Mouse (Mus musculus): ENCODE measurements around the gene Fus.
"Not testable (repeated sequence)": the region's sequence is repeated elsewhere in the genome, so short reads cannot be mapped to it uniquely, and the experiment has no call there.

Gene Fus

DNA sequence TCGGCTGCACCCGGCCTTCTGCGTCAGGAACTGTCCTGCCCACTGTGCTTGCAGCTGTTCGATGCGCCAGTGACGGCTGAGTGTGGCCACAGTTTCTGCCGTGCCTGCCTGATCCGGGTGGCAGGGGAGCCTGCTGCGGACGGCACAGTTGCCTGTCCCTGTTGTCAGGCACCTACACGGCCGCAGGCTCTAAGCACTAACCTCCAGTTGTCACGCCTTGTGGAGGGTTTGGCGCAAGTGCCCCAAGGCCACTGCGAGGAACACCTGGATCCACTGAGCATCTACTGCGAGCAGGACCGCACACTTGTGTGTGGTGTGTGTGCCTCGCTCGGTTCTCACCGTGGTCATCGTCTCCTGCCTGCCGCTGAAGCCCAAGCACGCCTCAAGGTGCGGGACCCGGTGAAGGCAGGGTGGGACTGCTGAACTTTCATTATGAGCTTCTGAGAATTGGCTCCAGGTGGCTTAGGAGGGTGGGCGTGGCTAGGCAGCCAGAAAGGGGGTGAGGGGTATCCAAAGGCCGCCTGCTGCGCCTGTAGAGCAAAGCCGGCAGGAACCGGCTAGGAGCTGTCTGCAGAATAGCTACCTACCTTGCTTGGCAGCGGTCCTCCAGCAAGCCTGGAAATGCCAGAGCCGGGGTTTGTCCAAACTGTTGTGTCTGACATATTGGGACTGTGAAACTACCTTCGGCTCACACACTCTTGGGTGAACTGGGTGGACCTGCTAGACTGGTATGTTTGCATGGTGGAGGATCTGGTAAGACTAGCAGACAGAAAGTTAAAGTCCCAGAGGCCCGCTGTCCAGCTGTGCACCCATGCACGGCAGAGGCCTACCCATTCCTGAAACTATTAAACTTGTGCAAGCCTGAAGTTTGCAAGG, 37.5 kb downstream of the Fus start:
- peak; percentile 61 for DNase-seq (ENCODE audit: low spot score)

DNA sequence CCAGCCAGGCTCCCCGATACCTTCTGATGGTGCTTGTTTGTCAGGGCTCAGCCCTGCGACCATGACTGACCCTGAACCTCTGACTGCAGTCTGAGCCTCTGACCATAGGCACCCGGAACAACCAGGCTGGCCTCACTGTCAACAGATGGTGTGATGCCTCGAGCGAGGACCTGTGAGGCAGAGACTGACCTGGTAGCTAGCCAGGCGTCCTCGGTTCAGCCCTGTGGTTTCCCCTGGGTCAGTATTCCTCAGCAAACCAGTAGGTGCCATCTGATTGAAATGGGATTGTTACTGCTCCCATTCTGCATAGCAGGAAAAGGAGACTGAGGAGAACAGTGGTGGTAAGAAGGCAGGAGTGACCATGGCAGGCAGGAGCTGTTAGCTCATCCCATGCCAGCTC, 38.9 kb downstream of the Fus start:
- DNase-seq (ENCODE audit: low spot score) = no peak

DNA sequence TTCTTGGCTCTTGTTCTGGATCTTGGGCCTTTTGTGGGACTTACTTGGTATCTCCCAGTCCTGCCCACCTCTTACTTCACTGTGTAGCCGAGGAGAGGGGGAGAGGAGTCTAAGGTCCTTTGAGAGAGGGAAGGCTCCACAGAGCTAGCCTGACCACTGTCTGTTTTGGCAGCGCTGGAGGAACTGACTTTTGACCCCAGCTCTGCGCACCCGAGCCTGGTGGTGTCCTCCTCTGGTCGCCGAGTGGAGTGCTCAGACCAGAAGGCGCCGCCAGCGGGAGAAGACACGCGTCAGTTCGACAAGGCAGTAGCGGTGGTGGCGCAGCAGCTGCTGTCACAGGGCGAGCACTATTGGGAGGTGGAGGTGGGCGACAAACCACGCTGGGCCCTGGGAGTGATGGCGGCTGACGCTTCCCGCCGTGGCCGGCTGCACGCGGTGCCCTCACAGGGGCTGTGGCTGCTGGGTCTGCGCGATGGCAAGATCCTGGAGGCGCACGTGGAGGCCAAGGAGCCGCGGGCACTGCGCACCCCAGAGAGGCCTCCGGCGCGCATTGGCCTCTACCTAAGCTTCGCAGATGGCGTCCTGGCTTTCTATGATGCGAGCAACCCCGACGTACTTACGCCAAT, 42.6 kb downstream of the Fus start:
- no peak for DNase-seq (ENCODE audit: low spot score)

DNA sequence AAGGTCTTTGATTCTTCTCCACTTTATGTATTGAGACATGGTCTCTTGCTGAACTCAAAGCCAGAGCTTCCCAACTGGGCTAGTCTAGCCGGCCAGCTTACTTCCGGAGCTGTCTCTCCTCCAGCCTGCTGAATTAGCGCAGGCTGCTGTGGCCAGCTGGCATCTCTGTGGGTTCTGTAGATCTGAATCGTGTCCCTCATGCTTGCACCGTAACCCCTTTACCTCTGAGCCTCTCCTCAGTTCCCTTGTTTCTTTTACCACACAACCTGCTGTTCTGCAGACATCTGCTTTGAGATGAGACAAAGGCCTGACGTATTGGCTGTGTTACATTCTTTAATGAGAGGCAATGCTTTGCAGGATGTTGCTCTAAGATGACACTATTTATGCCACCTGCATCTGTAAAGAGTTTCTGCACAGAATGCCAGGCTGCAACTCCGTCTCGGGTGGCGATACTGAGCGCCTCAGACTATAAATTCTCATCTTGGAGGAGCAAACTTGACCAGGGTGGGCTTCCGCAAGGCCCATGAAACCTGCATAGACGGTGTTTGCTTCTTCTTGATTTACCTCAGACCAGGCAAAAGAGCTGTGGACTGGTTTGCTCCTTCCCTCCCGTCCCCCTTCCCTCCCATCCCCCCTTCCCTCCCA, 45.0 kb downstream of the Fus start:
- no peak for DNase-seq (ENCODE audit: low spot score)

DNA sequence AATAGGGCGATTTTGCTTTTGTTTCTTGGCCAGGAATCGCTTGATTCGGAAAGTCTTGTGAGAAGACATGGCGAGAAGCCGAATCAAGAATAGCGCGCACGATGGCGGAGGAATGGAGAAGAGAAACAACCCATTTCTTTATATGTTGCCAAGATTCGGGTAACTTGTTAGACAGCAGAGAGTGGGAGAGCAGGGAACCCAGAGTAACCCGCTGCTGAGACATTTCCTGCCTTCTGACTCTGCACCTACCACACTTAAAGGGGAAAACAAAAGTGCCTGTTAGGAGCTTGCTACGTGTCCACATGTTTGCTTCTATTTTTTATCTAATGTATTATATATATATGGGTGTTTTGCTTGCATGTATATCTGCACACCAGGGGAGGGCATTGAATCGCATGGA, 45.9 kb downstream of the Fus start:
- DNase-seq (ENCODE audit: low spot score) = no peak

DNA sequence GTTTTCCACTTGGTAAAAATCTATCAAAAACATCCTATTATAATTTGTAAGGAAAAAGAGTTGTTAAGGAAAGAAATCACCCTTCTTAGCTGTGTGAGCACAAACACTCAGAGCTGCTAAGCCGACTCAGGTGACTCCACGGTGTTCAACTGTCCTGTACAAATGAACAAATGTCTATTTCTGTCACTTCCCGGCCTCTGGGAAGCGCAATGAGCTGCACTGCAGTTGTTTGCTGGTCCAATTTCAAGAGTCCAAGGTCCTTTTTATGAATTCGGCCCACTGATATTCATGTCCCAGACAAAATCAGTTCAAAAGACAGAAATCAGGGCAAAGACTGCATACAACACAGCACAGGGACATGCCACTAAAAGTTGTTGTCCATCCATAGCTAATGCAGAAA, 48.9 kb downstream of the Fus start:
- DNase-seq (ENCODE audit: low spot score) = not testable (repeated sequence)

DNA sequence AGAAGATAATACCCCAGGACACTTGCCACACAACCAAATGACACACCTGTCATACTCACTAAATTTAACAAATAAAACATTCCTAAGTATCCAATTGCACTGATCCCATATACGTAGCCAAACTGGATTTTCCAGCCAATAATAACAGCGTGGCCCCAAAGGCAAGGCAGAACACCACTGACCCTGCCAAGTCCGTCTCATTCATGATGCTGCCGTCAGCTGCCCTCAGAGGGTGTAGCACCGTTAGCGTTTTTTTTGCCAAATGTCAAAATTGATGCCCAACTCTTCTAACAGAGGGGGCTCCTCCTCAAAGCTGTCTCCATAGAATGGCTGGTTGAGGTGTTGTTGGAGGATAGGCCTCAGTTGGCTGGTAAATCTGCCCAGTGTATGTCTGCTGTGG, 49.4 kb downstream of the Fus start:
- DNase-seq (ENCODE audit: low spot score) = no peak

DNA sequence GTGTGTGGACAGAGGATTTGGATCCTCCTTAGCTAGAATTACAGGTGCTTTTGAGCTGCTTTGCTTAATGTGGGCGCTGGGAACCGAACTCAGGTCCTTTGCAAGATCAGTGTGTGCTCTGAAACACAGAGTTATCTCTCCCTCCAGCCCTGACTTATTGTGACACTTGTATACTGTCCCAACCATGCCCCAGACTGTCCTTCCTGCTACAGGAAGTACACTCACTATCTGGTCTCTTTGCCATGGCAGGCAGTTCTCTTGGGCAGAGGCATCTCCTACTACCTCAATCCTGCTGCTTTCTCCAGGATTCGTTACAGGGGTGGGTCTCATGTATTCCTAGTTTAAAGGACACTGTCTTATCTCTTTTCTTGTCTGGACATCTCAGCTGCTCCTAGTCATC, 51.0 kb downstream of the Fus start:
- no peak for DNase-seq (ENCODE audit: low spot score)

DNA sequence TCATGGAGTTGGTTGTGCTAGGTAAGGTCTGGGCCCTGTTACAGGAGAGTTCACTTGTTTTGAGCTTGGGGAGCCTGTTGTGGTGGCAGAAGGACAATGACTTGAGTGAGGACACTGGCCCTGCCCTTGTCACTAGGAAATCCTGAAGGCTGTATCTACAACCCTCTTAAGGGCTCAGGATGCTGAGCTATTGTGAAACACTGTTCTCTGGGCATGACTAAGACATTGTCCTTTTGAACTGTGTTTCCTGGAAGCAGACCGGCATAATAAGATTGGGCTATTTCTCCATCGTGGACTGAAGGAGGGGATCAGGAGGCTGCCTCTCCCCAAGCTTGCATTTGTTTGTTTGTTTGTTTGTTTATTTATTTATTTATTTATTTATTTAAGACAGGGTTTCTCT, 51.9 kb downstream of the Fus start:
- no peak for DNase-seq (ENCODE audit: low spot score)

DNA sequence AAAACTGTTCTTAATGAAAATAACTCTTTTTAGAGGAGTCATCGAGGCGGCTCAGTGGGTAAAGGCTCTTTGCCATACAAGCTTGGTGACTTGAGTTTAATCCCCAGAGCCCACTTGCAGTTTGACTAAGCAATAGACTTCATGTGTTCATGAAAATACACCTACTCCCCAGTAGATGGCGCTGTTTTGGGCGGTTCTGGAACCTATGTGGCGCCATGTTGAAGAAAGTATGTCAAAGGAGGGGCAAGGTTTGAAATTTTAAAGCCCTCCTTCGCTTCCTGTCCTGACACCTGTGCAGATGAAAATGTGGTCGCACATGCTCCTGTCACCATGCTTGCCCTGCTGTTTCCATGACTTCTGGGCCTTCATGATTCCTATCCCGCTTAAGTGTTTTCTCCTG, 55.7 kb downstream of the Fus start:
- no peak for DNase-seq (ENCODE audit: low spot score)

DNA sequence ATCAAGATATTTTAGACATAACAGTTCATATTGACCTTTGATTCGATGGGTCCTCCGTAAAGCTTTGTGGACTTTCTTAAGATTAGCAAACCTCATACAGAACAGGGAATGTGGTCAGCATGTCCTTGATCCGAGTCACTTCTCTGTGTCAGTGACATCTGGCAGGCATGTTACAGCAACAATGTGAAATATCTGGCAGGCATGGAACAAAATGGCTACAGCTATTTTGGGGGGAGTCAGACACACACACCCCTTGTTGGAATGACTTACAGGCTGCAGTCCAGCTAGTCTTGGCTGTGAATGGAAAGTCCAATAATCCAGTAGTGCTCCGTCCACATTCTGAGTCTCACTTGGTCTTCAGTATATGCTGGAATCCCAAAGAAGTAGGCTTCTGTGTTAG, 56.3 kb downstream of the Fus start:
- DNase-seq (ENCODE audit: low spot score) = no peak

DNA sequence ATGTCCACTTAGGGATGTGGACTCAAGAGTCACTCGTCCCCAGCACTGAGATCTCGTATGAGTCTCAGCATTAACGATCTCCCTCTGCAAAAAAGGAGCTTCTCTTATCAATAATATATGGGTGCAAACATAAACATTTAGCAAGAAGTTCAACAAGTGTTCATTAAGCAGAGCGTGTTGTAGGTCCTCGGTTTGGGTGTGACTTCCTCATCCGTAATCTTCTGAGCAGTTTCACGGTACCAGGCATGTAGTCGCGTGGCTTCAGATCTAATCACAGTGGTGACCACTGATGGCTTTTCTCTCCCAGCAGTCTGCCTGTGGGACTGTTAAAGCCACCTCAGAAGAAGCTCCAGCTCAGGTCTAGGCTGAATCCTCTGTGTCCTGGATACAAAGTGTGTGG, 57.1 kb downstream of the Fus start:
- no peak for DNase-seq (ENCODE audit: low spot score)

DNA sequence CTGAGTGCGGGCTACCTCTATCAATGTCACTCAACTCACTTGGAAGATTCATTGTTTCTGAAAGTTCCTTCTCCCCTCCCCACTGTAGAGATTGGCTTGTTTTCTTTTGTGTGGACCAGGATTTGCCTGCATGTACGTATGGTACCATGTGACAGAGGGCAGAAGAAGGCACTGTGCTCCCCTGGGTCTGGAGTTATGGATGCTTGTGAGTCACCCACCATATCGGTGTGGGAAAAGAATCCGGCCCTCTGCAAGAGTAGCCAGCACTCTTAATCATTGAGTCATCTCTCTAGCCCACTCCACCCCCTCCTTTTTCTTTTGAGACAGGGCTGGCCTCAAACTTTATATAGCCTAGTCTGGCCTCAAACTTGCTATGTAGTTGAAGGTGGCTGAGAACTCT, 57.7 kb downstream of the Fus start:
- no peak for DNase-seq (ENCODE audit: low spot score)

DNA sequence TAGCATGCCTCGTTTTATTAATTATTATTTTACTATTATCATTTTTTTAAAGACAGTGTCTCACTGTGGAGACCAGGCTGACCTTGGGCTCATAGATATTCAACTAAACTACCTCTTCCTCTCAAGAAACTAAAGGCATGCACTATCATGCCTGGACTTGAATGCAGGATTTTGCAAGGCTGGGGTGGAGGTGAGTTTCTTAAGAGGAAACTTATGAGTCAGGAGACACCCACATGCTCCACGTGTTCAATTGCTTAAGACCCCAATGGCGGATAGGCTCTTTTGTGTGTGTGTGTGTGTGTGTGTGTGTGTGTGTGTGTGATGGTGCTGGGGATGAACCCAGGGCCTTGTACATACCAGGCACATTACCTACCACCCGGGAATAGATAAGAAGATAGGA, 58.1 kb downstream of the Fus start:
- DNase-seq (ENCODE audit: low spot score) = no peak

DNA sequence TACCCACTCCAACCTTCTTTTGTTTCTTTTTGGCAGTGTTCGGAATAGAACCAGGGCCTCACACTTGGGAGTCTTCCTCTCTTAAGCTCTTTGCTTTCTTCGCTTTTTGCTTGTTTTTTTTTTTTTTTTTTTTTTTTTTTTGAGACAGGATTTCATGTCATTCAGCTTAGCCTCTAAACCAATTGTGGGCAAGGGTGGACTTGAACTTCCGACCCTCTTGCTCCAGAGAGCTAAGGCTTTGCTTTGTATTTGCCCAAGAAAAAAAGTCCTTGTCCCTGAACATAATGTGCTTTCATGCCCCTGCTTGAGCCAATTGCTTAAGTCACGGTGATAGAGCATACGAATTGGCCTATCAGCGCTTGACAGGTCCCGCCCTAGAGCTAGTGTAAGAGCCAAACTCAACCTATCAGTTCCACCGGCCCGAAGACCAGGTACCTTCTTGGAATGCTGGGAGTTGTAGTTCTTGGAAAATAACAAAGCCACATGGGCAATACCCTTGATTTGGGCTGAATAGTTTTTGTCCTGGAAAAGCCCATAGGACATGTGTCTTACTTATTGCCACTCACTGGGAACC, 64.2 kb downstream of the Fus start:
- no peak for DNase-seq (ENCODE audit: low spot score)

DNA sequence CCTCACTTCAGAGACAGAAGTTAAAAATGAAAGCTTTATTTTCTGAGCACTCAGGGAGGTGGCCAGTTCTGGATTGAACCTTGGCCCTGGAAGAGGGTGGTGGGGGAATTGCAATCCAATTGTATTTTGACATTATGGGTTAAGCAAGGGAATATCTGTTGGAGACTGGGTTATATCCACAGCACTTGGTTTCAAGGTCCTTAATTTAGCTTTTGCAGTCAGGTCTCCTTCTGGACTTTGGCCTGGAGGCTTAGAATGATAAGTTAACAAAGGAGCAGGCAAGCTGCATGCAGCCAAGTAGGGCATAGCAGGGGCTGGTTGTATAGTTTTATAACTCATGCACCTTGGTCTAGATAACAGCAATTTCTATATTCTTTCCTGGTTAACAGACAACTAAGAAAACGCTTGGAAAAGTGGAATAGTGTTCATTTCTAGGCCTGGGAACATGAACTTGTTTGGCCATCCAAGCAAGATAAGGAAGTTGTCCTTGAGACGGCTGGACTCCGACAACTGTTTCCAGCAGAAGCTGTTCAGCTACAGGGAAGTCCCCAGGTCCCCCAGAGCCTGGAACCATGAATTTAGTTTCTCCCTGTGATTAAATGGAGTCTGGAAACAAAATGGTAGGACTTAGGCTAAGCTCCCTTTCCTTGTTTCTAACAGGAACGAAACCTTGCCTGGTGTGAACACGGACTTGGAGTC, 65.2 kb downstream of the Fus start:
- DNase-seq (ENCODE audit: low spot score) = no peak

DNA sequence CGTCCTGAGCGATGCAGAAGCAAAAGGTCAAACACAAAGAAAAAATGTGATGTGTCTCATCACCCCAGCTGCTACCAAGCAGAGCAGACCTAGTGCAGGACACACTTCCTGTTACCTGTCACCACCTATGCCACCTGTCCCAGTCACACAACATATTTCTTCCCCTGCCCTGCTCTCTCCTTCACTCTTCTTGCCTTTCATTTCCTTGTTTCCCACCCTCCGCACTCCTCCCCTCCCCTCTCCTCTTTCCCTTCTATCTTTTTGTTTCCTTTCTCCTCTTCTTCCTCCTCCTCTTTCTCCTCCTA, 65.7 kb downstream of the Fus start:
- no peak for DNase-seq (ENCODE audit: low spot score)

DNA sequence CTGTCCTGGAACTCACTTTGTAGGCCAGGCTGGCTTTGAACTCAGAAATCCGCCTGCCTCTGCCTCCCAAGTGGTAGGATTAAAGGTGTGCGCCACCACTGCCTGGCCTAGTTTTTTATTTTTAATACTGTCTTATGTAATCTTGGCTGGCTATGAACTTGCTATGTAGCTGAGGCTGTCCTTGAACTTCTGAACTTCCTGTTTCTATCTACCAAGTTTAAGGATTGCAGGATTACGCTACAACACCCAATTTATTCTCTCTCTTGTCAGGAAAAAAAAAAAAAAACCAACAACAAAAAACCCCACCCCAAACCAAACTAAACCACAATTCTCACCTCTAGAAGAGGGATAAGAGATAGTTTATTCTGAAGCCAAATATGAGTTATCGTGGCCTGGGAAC, 66.4 kb downstream of the Fus start:
- no peak for DNase-seq (ENCODE audit: low spot score)
